Mouse (Mus musculus): ENCODE measurements at regions not wholly inside any gene's neighbourhood (a gene's known extent, or its start where the extent isn't known, plus 50 kb on each side); places are given as distances from the start of the nearest gene placed in this dataset.

DNA sequence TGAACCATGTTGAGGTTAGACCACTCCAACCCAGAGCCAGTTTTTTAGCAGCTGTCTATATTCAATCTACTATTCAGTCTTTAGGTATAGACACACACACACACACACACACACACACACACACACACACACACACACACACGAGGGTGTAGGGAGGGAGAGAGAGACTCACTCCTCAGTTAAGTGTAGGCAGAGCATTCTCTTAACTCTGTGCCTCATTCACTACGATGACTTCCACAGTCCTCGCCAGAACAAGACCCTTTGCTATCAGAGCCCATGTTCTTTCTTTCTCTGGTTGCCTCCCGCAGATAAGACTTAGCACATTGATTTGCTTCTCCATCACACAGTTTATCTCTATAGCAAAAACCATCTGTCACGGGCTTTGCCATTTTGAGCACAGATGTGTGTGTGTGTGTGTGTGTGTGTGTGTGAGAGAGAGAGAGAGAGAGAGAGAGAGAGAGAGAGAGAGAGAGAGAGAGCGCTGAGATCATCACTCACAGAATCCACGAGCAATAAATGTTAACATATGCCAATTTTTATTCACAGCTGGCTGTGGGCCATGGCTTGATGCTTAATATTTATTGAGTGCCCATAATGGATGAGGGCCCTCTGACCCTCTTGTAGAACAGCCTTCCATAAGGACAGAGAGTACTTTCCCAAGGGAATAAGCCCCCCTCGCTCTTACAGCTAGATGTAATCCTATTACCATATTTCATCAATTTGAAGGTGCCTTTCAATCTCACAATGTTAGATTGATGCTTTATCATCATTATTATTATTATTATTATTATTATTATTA lies 59.7 kb upstream of the D7Ertd443e start:
- TF ChIP-seq CTCF (IDR thresholded peaks at IDR 0.05; ENCODE audit: low read depth, low read length) = no peak
- no peak for TF ChIP-seq TAL1 (conservative IDR thresholded peaks at IDR 0.05; ENCODE audit: low read depth, low read length)
- no peak for TF ChIP-seq GATA1 (IDR thresholded peaks at IDR 0.05; ENCODE audit: borderline replicate concordance, low read length)

All from G1E (cell line).